In the genomic region with DNA sequence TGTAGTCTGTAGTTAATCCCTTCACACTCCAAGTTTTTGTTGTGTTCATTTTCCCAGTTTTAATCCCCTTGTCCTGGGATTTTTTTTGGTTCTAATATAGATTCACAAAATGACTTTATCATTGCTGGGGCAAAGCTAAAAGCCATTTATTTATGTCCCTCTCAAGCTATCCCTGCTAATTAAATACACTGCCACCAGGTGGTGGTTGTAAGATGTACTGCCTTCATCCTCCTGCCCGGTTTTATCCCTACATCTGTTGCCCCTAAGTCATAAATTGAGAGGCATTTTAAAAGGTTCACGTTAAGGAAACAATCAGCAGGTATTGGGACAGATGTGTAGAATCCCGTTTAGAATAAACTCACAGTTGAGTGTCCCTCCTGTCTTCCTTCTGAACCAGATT, we compare ENCODE assay signal across 21 mouse cellular contexts. TPM values are rescaled to one million over a fixed set of nuclear protein-coding genes. Genes with fewer than 3 reads are reported as not detected.
"Had no signal": no experiment of that assay in that cellular context is flagged by ENCODE, and none has a peak within 500 bp of the region (broad histone marks: within the 10 kb centered on the region; RNA-seq: fewer than 3 reads in every experiment).

No protein-coding gene starts in this region.

- H3K27ac ChIP-seq: limb, embryonic 10.5 days; limb, embryonic 13.5 days; liver, embryonic 12.5 days; liver, embryonic 15.5 days; lung, embryonic 15.5 days; midbrain, embryonic 10.5 days; midbrain, embryonic 13.5 days; neural tube, embryonic 12.5 days; neural tube, embryonic 15.5 days had no signal

- H3K9me3 ChIP-seq: limb, embryonic 10.5 days; limb, embryonic 13.5 days; liver, embryonic 12.5 days; liver, embryonic 15.5 days; lung, embryonic 15.5 days; megakaryocyte, embryonic 14.5 days; midbrain, embryonic 10.5 days; midbrain, embryonic 13.5 days; neural tube, embryonic 12.5 days; neural tube, embryonic 15.5 days had no signal

- H3K4me2 ChIP-seq: limb, embryonic 13.5 days; liver, embryonic 12.5 days; liver, embryonic 15.5 days; lung, embryonic 15.5 days; midbrain, embryonic 13.5 days; neural tube, embryonic 12.5 days; neural tube, embryonic 15.5 days had no signal

- H3K4me1 ChIP-seq: limb, embryonic 10.5 days; limb, embryonic 13.5 days; liver, embryonic 12.5 days; liver, embryonic 15.5 days; lung, embryonic 15.5 days; megakaryocyte, embryonic 14.5 days; midbrain, embryonic 10.5 days; midbrain, embryonic 13.5 days; neural tube, embryonic 12.5 days; neural tube, embryonic 15.5 days had no signal

- H3K9ac ChIP-seq: limb, embryonic 13.5 days; liver, embryonic 12.5 days; liver, embryonic 15.5 days; lung, embryonic 15.5 days; midbrain, embryonic 13.5 days; neural tube, embryonic 12.5 days; neural tube, embryonic 15.5 days had no signal

- ATAC-seq: liver, embryonic 12.5 days; midbrain, embryonic 13.5 days had no signal

- H3K36me3 ChIP-seq: limb, embryonic 10.5 days; limb, embryonic 13.5 days; liver, embryonic 12.5 days; liver, embryonic 15.5 days; lung, embryonic 15.5 days; midbrain, embryonic 10.5 days; midbrain, embryonic 13.5 days; neural tube, embryonic 12.5 days; neural tube, embryonic 15.5 days had no signal

- H3K27me3 ChIP-seq: liver, embryonic 12.5 days; liver, embryonic 15.5 days; lung, embryonic 15.5 days; megakaryocyte, embryonic 14.5 days; midbrain, embryonic 13.5 days; neural tube, embryonic 12.5 days; neural tube, embryonic 15.5 days had no signal

- DNase-seq: kidney, adult 2 months; kidney, postnatal 10 days; kidney, postnatal 4 days; layer of hippocampus, postnatal 36 days; liver; lung, adult 18-20 months; lung, postnatal 10 days; lung, postnatal 36 days; thymus, adult 18-20 months; thymus, postnatal 36 days had no signal

- H3K4me3 ChIP-seq: limb, embryonic 10.5 days; limb, embryonic 13.5 days; liver, embryonic 12.5 days; liver, embryonic 15.5 days; lung, embryonic 15.5 days; megakaryocyte, embryonic 14.5 days; midbrain, embryonic 10.5 days; midbrain, embryonic 13.5 days; neural tube, embryonic 12.5 days; neural tube, embryonic 15.5 days had no signal

RNA-seq across cellular contexts. Expression of gene Hs3st4, which starts 14.6 kb away (rescaled TPM):
- polyA plus RNA-seq: kidney, adult 2 months; limb, embryonic 10.5 days; liver, embryonic 12.5 days; liver, embryonic 15.5 days; spleen, adult 2 months had no signal
